Mouse (Mus musculus): ENCODE results near the gene Shank2. TPM values are rescaled to one million over a fixed set of nuclear protein-coding genes. Genes with fewer than 3 reads are reported as not detected.

The Shank2 gene
- total and polyA plus RNA-seq, 2 experiments from 2014 or later, result 9.3 to 32.6 TPM

DNA sequence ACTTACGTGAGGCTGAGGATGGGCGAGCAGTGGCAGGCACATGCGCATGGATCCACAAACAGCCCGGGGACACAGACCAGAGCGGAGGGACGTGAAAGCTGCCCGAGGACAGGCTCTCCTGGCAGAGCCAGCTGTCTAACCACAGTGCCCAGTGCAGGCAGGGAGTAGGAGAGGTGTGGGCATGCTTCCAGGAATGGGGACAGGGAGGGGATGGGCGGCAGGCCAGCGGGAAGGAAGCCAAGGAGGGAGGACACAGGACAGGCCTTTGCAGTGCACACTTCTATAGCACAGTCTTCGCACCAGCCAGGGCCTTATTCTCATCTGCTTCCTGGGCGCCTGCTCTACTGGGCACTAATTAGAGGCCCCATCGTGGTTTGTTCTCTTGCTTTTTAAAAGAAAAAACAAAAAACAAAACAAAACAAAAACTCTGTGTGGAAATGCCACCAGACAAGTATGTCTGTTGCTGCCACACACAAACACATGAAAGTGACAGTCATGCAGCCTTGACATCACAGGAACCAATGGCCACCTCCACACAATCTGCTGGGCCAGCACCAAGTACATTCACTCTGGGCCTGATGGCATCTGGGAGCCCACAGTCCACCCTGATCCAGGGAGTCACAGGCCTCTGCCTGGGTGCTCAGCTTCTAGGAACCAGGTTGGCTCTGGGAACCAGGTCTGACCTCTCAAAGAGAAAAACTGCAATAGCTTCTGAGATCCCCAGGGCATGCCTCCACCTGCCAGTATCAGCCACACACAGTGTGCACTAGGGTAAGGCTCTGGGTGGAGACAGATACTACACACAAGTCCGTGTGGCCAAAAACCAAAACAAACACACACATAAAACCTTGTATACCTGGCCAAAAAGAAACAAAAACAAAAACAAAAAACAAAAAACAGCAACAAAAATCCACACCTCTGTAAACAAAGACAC is 448.2 kb downstream of the Shank2 start:
- 79% methylated on average over 13 of the region's 13 CpGs for WGBS
- H3K27ac ChIP-seq (ENCODE audit: low read depth, low read length), result no peak overlapping the region

DNA sequence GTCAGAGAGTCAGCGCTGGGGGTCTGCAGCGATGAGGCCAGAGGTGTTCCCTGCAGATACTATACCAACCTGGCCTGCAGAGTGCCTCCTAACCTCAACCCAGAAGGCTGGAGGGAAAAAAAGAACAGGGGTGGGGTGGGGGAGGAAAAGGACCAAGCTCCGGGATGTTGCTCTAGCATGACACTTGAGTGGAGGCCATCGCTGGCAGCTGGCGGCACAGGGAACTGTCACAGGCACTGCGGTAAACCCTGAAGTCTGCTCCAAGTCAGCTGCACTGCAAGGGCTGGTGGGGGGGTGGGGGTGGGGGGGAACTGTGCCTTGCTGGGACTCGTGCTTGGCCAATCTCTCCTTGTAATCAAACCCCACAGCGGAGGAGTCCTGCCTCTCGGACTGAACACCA is 448.9 kb downstream of the Shank2 start:
- ATAC-seq (ENCODE audit: low FRiP score) (no peak), DNase-seq (ENCODE audit: low spot score) (no peak)
- Histone ChIP-seq H3K4me1 (ENCODE audit: insufficient read depth, low read length) (no peaks in the 10 kb centered on the region), H3K4me2 (ENCODE audit: low read depth, low read length, poor library complexity, severe bottlenecking) (no peak overlapping the region), H3K27ac (ENCODE audit: low read depth, low read length) (no peak overlapping the region), H3K9ac (replicated peaks; ENCODE audit: low read length, poor library complexity, severe bottlenecking) (no peak overlapping the region; the same call in 1 of the 2 replicates), H3K36me3 (ENCODE audit: insufficient read depth, low read length) (peaks cover 75% of the 10 kb centered on the region), H3K9me3 (ENCODE audit: low read length) (no peaks in the 10 kb centered on the region), H3K4me3 (ENCODE audit: low read depth, low read length) (no peak overlapping the region), H3K27me3 (ENCODE audit: insufficient read depth, low read length) (no peaks in the 10 kb centered on the region)
- no peak for TF ChIP-seq CTCF (IDR thresholded peaks at IDR 0.05)
- whole genome bisulfite sequencing, result 92% methylated on average over 9 of the region's 9 CpGs

More for the DNA sequence above, 448.2 kb downstream of the Shank2 start:
- no peak overlapping the region for H3K4me3 ChIP-seq (ENCODE audit: low read depth, low read length)
- ATAC-seq (ENCODE audit: low FRiP score) (peak; percentile 76), DNase-seq (ENCODE audit: low spot score) (peak; percentile 93)
- TF ChIP-seq CTCF (IDR thresholded peaks at IDR 0.05), result no peak
- H3K9me3 ChIP-seq (ENCODE audit: low read length), result no peaks in the 10 kb centered on the region
- H3K4me1 ChIP-seq (ENCODE audit: insufficient read depth, low read length), result no peaks in the 10 kb centered on the region
- peaks cover 75% of the 10 kb centered on the region for H3K36me3 ChIP-seq (ENCODE audit: insufficient read depth, low read length)
- no peak overlapping the region for H3K4me2 ChIP-seq (ENCODE audit: low read depth, low read length, poor library complexity, severe bottlenecking)
- no peaks in the 10 kb centered on the region for H3K27me3 ChIP-seq (ENCODE audit: insufficient read depth, low read length)
- H3K9ac ChIP-seq (replicated peaks; ENCODE audit: low read length, poor library complexity, severe bottlenecking), result no peak overlapping the region; the same call in 1 of the 2 replicates

DNA sequence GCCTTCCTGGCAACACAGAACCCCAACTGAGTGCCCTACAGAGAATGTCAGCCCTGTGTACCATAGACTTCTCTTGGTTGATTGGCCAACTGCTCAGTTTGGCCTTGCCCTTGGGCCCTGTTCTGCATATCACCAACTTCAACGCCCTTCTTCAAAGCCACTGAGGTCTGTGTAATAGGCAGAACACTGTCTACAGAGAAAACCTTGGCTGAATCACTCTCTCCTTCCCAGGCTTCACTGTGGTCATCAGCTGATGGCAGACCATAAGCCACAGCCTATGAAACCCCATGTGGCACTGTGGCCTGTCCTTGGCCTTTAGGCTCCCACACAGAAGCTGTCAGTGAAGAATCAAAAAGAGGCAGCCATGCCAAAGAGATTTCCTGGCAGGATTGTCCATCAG is 457.2 kb downstream of the Shank2 start:
- DNase-seq (ENCODE audit: low spot score) (no peak), ATAC-seq (ENCODE audit: low FRiP score) (no peak)
- Histone ChIP-seq H3K27me3 (ENCODE audit: insufficient read depth, low read length) (no peaks in the 10 kb centered on the region), H3K4me3 (ENCODE audit: low read depth, low read length) (no peak overlapping the region), H3K4me1 (ENCODE audit: insufficient read depth, low read length) (no peaks in the 10 kb centered on the region), H3K4me2 (ENCODE audit: low read depth, low read length, poor library complexity, severe bottlenecking) (no peak overlapping the region), H3K27ac (ENCODE audit: low read depth, low read length) (no peak overlapping the region), H3K36me3 (ENCODE audit: insufficient read depth, low read length) (peaks cover 86% of the 10 kb centered on the region), H3K9ac (replicated peaks; ENCODE audit: low read length, poor library complexity, severe bottlenecking) (no peak overlapping the region), H3K9me3 (ENCODE audit: low read length) (no peaks in the 10 kb centered on the region)
- no peak for TF ChIP-seq CTCF (IDR thresholded peaks at IDR 0.05)
- WGBS, result 85% methylated on average over 1 of the region's 1 CpGs

DNA sequence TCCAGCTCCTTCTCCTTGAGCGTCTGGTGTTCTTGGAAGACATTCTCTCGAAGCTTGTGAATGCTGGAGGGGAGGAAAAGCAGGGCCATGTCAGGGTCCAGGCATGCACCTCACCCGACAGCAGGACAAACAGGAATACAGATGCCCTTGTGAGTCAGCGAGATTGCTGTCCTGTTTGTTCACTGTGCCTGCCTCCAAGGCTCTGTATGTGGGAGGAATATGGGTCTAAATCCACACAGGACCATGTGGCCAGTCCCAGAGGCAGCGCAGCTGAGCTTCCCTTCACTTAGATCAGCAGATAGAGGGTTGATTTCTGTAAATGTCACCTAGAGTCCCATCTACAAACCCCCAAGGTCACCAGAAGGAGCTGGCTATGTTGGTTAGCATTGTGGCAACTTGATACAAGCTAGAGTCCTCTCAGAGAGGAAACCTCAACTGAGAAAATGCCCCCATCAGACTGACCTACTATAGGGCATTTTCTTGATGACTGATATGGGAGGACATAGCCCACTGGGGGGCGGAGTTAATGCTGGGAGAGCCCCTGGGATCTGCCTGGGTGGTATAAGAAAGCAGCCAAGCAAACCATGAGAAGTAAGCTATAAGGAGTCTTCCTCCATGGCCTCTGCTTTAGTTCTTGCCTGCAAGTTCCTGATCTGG is 459.6 kb downstream of the Shank2 start:
- Histone ChIP-seq H3K9ac (replicated peaks; ENCODE audit: low read length, poor library complexity, severe bottlenecking) (no peak overlapping the region), H3K4me2 (ENCODE audit: low read depth, low read length, poor library complexity, severe bottlenecking) (no peak overlapping the region), H3K9me3 (ENCODE audit: low read length) (no peaks in the 10 kb centered on the region), H3K4me1 (ENCODE audit: insufficient read depth, low read length) (no peaks in the 10 kb centered on the region), H3K27ac (ENCODE audit: low read depth, low read length) (no peak overlapping the region), H3K36me3 (ENCODE audit: insufficient read depth, low read length) (peaks cover 73% of the 10 kb centered on the region), H3K4me3 (ENCODE audit: low read depth, low read length) (no peak overlapping the region), H3K27me3 (ENCODE audit: insufficient read depth, low read length) (no peaks in the 10 kb centered on the region)
- no peak for DNase-seq (ENCODE audit: low spot score)
- 94% methylated on average over 6 of the region's 6 CpGs for WGBS
- ATAC-seq (ENCODE audit: low FRiP score), result no peak
- no peak for TF ChIP-seq CTCF (IDR thresholded peaks at IDR 0.05)

DNA sequence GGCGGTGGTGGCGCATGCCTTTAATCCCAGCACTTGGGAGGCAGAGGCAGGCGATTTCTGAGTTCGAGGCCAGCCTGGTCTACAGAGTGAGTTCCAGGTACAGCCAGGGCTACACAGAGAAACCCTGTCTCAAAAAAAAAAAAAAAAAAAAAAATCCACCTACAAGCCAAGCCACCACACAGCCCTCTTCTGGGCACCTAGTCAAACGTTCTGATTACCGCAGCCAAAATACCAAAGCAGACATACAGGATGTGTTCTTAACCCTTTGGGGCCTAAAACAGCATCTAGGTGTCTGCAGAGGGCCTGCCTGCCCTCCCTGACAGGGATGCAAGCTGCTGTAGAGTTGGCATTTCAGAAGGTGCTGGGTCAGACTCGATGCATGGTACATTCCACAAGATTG is 460.8 kb downstream of the Shank2 start:
- H3K9ac ChIP-seq (replicated peaks; ENCODE audit: low read length, poor library complexity, severe bottlenecking), result no peak overlapping the region
- H3K27me3 ChIP-seq (ENCODE audit: insufficient read depth, low read length), result no peaks in the 10 kb centered on the region
- no peak for TF ChIP-seq CTCF (IDR thresholded peaks at IDR 0.05)
- no peaks in the 10 kb centered on the region for H3K4me1 ChIP-seq (ENCODE audit: insufficient read depth, low read length)
- no peak overlapping the region for H3K4me3 ChIP-seq (ENCODE audit: low read depth, low read length)
- no peak for ATAC-seq (ENCODE audit: low FRiP score)
- H3K4me2 ChIP-seq (ENCODE audit: low read depth, low read length, poor library complexity, severe bottlenecking), result no peak overlapping the region
- DNase-seq (ENCODE audit: low spot score), result no peak
- H3K9me3 ChIP-seq (ENCODE audit: low read length), result no peaks in the 10 kb centered on the region
- H3K36me3 ChIP-seq (ENCODE audit: insufficient read depth, low read length), result peaks cover 61% of the 10 kb centered on the region
- WGBS, result 89% methylated on average over 7 of the region's 7 CpGs
- no peak overlapping the region for H3K27ac ChIP-seq (ENCODE audit: low read depth, low read length)

DNA sequence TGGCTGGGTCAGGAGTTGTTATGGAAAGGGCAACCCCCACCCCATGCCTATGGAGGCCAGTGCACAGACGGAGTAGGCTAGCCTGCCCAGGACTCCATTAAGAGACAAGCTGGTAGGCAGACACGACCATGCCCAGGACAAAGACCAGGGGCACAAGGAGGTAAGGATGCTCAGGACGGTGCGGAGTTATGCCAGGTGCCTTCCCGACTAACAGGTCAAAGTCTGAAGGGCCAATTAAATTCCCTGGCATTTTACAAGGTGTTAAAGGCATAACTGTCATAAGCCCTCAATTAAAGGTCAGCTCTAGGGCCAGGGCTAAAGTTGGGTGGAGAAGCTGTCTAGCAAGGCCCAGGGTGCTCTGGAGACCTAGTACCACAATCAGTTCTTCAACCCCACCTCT is 467.0 kb downstream of the Shank2 start:
- ATAC-seq (ENCODE audit: low FRiP score) (no peak), DNase-seq (ENCODE audit: low spot score) (no peak)
- Histone ChIP-seq H3K36me3 (ENCODE audit: insufficient read depth, low read length) (peaks cover 11% of the 10 kb centered on the region), H3K27me3 (ENCODE audit: insufficient read depth, low read length) (no peaks in the 10 kb centered on the region), H3K4me2 (ENCODE audit: low read depth, low read length, poor library complexity, severe bottlenecking) (no peak overlapping the region; the same call in 1 of the 2 replicates), H3K4me1 (ENCODE audit: insufficient read depth, low read length) (peaks cover 8% of the 10 kb centered on the region; the same call in 1 of the 2 replicates), H3K27ac (ENCODE audit: low read depth, low read length) (peak overlapping the region; percentile 51; the same call in 1 of the 2 replicates), H3K9me3 (ENCODE audit: low read length) (no peaks in the 10 kb centered on the region), H3K9ac (replicated peaks; ENCODE audit: low read length, poor library complexity, severe bottlenecking) (no peak overlapping the region), H3K4me3 (ENCODE audit: low read depth, low read length) (no peak overlapping the region)
- no peak for TF ChIP-seq CTCF (IDR thresholded peaks at IDR 0.05)
- WGBS, result 94% methylated on average over 5 of the region's 5 CpGs
